Mouse (Mus musculus) liver (tissue): ENCODE data around the gene Otop2.

Source experiments
- DNase-seq: peaks from one replicate; pipeline ENCODE4 v3.0.0-alpha.2; 2020; ENCODE audit warnings: mixed read lengths

Gene Otop2

GRCm38 (mm10) chr11:115306863-115307262, at the start of gene Otop2:
TSS of gene Otop2 (plus strand) at chr11:115307163.
- no peak for DNase-seq

- peak; percentile 51 for DNase-seq
Measured at GRCm38 (mm10) chr11:115257775-115258510, 49.0 kb upstream of the Otop2 start.

- DNase-seq: no peak
Measured at GRCm38 (mm10) chr11:115259134-115259533, 47.8 kb upstream of the Otop2 start.

- DNase-seq: no peak
Measured at GRCm38 (mm10) chr11:115262954-115263353, 44.0 kb upstream of the Otop2 start.

- no peak for DNase-seq
Measured at GRCm38 (mm10) chr11:115264136-115264861, 42.7 kb upstream of the Otop2 start.

- DNase-seq: no peak
Measured at GRCm38 (mm10) chr11:115264862-115265668, 41.9 kb upstream of the Otop2 start.

GRCm38 (mm10) chr11:115265771-115266399, 41.1 kb upstream of the Otop2 start:
- no peak for DNase-seq

GRCm38 (mm10) chr11:115266400-115266778, 40.6 kb upstream of the Otop2 start:
- no peak for DNase-seq

GRCm38 (mm10) chr11:115267061-115267883, 39.7 kb upstream of the Otop2 start, which contains the start of gene Grin2c:
TSS of gene Grin2c (minus strand) at chr11:115267243.
- DNase-seq: no peak

- no peak for DNase-seq
Measured at GRCm38 (mm10) chr11:115267958-115268357, 39.0 kb upstream of the Otop2 start.

- no peak for DNase-seq
Measured at GRCm38 (mm10) chr11:115269330-115270066, 37.5 kb upstream of the Otop2 start.

- peak; percentile 75 for DNase-seq
Measured at GRCm38 (mm10) chr11:115270148-115270861, 36.7 kb upstream of the Otop2 start.

GRCm38 (mm10) chr11:115271052-115271451, 35.9 kb upstream of the Otop2 start:
- DNase-seq: no peak

- no peak for DNase-seq
Measured at GRCm38 (mm10) chr11:115271481-115271880, 35.5 kb upstream of the Otop2 start.

- DNase-seq: no peak
Measured at GRCm38 (mm10) chr11:115272894-115273498, 34.0 kb upstream of the Otop2 start.

GRCm38 (mm10) chr11:115273735-115274134, 33.2 kb upstream of the Otop2 start:
- DNase-seq: no peak

- DNase-seq: no peak
Measured at GRCm38 (mm10) chr11:115274178-115274577, 32.8 kb upstream of the Otop2 start.

- no peak for DNase-seq
Measured at GRCm38 (mm10) chr11:115274771-115275170, 32.2 kb upstream of the Otop2 start.

- no peak for DNase-seq
Measured at GRCm38 (mm10) chr11:115275509-115275908, 31.5 kb upstream of the Otop2 start.

GRCm38 (mm10) chr11:115275954-115276353, 31.0 kb upstream of the Otop2 start:
- no peak for DNase-seq
